Mouse (Mus musculus) cerebellum, adult 11 months (tissue): ENCODE results near the gene Cntnap1.

Source experiments
- DNase-seq: peaks from one replicate; pipeline ENCODE4 v3.0.0; 2022

Gene Cntnap1

GRCm38 (mm10) chr11:101186526-101187247 lies 16.4 kb downstream of the Cntnap1 start:
- DNase-seq = peak; percentile 66

GRCm38 (mm10) chr11:101187541-101187940 lies 17.2 kb downstream of the Cntnap1 start:
- DNase-seq = peak; percentile 25

- peak; percentile 89 for DNase-seq
These were observed 18.0 kb downstream of the Cntnap1 start for GRCm38 (mm10) chr11:101188166-101188805.

GRCm38 (mm10) chr11:101189495-101190180 lies 19.3 kb downstream of the Cntnap1 start:
- peak; percentile 89 for DNase-seq

GRCm38 (mm10) chr11:101190181-101190912 lies 20.0 kb downstream of the Cntnap1 start:
- DNase-seq = peak; percentile 47

GRCm38 (mm10) chr11:101190913-101191907 lies 20.9 kb downstream of the Cntnap1 start:
- peak; percentile 53 for DNase-seq

- peak; percentile 41 for DNase-seq
These were observed 21.7 kb downstream of the Cntnap1 start for GRCm38 (mm10) chr11:101191919-101192470.

- DNase-seq = peak; percentile 53
These were observed 22.3 kb downstream of the Cntnap1 start for GRCm38 (mm10) chr11:101192646-101193045.

GRCm38 (mm10) chr11:101193076-101193475 lies 22.8 kb downstream of the Cntnap1 start:
- peak; percentile 32 for DNase-seq

- peak; percentile 28 for DNase-seq
These were observed 23.8 kb downstream of the Cntnap1 start for GRCm38 (mm10) chr11:101194137-101194536.

GRCm38 (mm10) chr11:101194643-101195042 lies 24.3 kb downstream of the Cntnap1 start:
- no peak for DNase-seq

GRCm38 (mm10) chr11:101195101-101195500 lies 24.8 kb downstream of the Cntnap1 start:
- peak; percentile 8 for DNase-seq

- DNase-seq = peak; percentile 9
These were observed 25.2 kb downstream of the Cntnap1 start for GRCm38 (mm10) chr11:101195571-101195970.

- no peak for DNase-seq
These were observed 25.9 kb downstream of the Cntnap1 start for GRCm38 (mm10) chr11:101196175-101196574.

- no peak for DNase-seq
These were observed 29.2 kb downstream of the Cntnap1 start for GRCm38 (mm10) chr11:101199555-101199954.

- DNase-seq = peak; percentile 69
These were observed 30.7 kb downstream of the Cntnap1 start for GRCm38 (mm10) chr11:101200986-101201385.

- no peak for DNase-seq
These were observed 41.6 kb downstream of the Cntnap1 start for GRCm38 (mm10) chr11:101211970-101212369.

- no peak for DNase-seq
These were observed 46.6 kb downstream of the Cntnap1 start for GRCm38 (mm10) chr11:101216936-101217335.

- no peak for DNase-seq
These were observed 48.2 kb downstream of the Cntnap1 start for GRCm38 (mm10) chr11:101218436-101219055.

- DNase-seq = no peak
These were observed 50.5 kb downstream of the Cntnap1 start for GRCm38 (mm10) chr11:101220853-101221252.
